Mouse (Mus musculus): ENCODE measurements around the gene Bet1l. TPM values are rescaled to one million over a fixed set of nuclear protein-coding genes. Genes with fewer than 3 reads are reported as not detected.

Gene Bet1l
- polyA plus RNA-seq (2012; rRNA removed): 7.5 and 8.6 TPM in 2 replicates

GRCm38 (mm10) chr7:140857550-140858505 is at the start of gene Bet1l:
TSS of gene Bet1l (minus strand) at chr7:140857577.

GRCm38 (mm10) chr7:140900220-140900619 is 42.8 kb upstream of the Bet1l start, which contains the start of gene Cox8b:
TSS of gene Cox8b (minus strand) at chr7:140900446.

GRCm38 (mm10) chr7:140881696-140882468 is 24.5 kb upstream of the Bet1l start, which contains the start of the genes Psmd13 and Sirt3:
TSS of gene Psmd13 (plus strand) at chr7:140881968.
TSS of gene Sirt3 (minus strand) at chr7:140882309.

GRCm38 (mm10) chr7:140856785-140857549 is 410 bp downstream of the Bet1l start, which contains the start of gene Ric8a:
TSS of gene Ric8a (plus strand) at chr7:140856957.

GRCm38 (mm10) chr7:140855860-140856784 is 1.3 kb downstream of the Bet1l start, which contains the start of gene Gm45785:
TSS of gene Gm45785 (minus strand) at chr7:140856331.

GRCm38 (mm10) chr7:140847755-140848580 is 9.4 kb downstream of the Bet1l start, which contains the start of gene Odf3:
TSS of gene Odf3 (plus strand) at chr7:140847805.

GRCm38 (mm10) chr7:140844905-140845665 is 12.3 kb downstream of the Bet1l start, which contains the start of gene Scgb1c1:
TSS of gene Scgb1c1 (plus strand) at chr7:140845547.

GRCm38 (mm10) chr7:140834968-140835757 is 22.2 kb downstream of the Bet1l start, which contains the start of gene Urah:
TSS of gene Urah (plus strand) at chr7:140835018.

GRCm38 (mm10) chr7:140821653-140822329 is 35.6 kb downstream of the Bet1l start, which contains the start of gene Zfp941:
TSS of gene Zfp941 (minus strand) at chr7:140822178.

Other genes starting within 250 kb of the Bet1l start
- gene Olfr61, start 228.6 kb downstream of the Bet1l start, polyA plus RNA-seq (2012; rRNA removed): not detected in 2 replicates
- gene Olfr53, start 211.1 kb downstream of the Bet1l start, polyA plus RNA-seq (2012; rRNA removed): not detected in 2 replicates
- not detected in 2 replicates for gene Olfr539, start 197.6 kb downstream of the Bet1l start, polyA plus RNA-seq (2012; rRNA removed)
- gene Olfr45, start 175.6 kb downstream of the Bet1l start, polyA plus RNA-seq (2012; rRNA removed): not detected in 2 replicates
- not detected in 2 replicates for gene Olfr541, start 160.3 kb downstream of the Bet1l start, polyA plus RNA-seq (2012; rRNA removed)
- 0.06 and 0.75 TPM in 2 replicates for gene Cyp2e1, start 93.8 kb downstream of the Bet1l start, polyA plus RNA-seq (2012; rRNA removed)
- 0.15 TPM in 1 of 2 replicates, not detected in the other for gene Syce1, start 69.7 kb downstream of the Bet1l start, polyA plus RNA-seq (2012; rRNA removed)
- 0.01 and 0.02 TPM in 2 replicates for gene Zfp941, start 35.4 kb downstream of the Bet1l start, polyA plus RNA-seq (2012; rRNA removed)
- 24.9 and 25.9 TPM in 2 replicates for gene Urah, start 22.6 kb downstream of the Bet1l start, polyA plus RNA-seq (2012; rRNA removed)
- not detected in 2 replicates for gene Scgb1c1, start 12.0 kb downstream of the Bet1l start, polyA plus RNA-seq (2012; rRNA removed)
- gene Odf3, start 9.8 kb downstream of the Bet1l start, polyA plus RNA-seq (2012; rRNA removed): not detected in 2 replicates
- gene Gm45785, start 1.2 kb downstream of the Bet1l start, polyA plus RNA-seq (2012; rRNA removed): not detected in 2 replicates
- gene Ric8a, start 620 bp downstream of the Bet1l start, polyA plus RNA-seq (2012; rRNA removed): 38.8 and 38.9 TPM in 2 replicates
- gene Psmd13, start 24.4 kb upstream of the Bet1l start, polyA plus RNA-seq (2012; rRNA removed): 26.4 and 30.2 TPM in 2 replicates
- gene Sirt3, start 24.7 kb upstream of the Bet1l start, polyA plus RNA-seq (2012; rRNA removed): 12.7 and 14.2 TPM in 2 replicates
- 24.9 and 30.2 TPM in 2 replicates for gene Cox8b, start 42.9 kb upstream of the Bet1l start, polyA plus RNA-seq (2012; rRNA removed)
- gene Nlrp6, start 63.3 kb upstream of the Bet1l start, polyA plus RNA-seq (2012; rRNA removed): 0.08 and 0.19 TPM in 2 replicates
- 13.5 and 15.5 TPM in 2 replicates for gene Pgghg, start 83.8 kb upstream of the Bet1l start, polyA plus RNA-seq (2012; rRNA removed)
- gene Ifitm5, start 92.7 kb upstream of the Bet1l start, polyA plus RNA-seq (2012; rRNA removed): 0.67 and 1.3 TPM in 2 replicates
- not detected in 2 replicates for gene Gm45717, start 98.4 kb upstream of the Bet1l start, polyA plus RNA-seq (2012; rRNA removed)
- 255 and 272 TPM in 2 replicates for gene Ifitm2, start 98.4 kb upstream of the Bet1l start, polyA plus RNA-seq (2012; rRNA removed)
- 46.7 and 48.2 TPM in 2 replicates for gene Ifitm1, start 109.6 kb upstream of the Bet1l start, polyA plus RNA-seq (2012; rRNA removed)
- 83.2 and 93.7 TPM in 2 replicates for gene Ifitm3, start 153.2 kb upstream of the Bet1l start, polyA plus RNA-seq (2012; rRNA removed)
- gene Ifitm6, start 160.3 kb upstream of the Bet1l start, polyA plus RNA-seq (2012; rRNA removed): 0.83 and 1.1 TPM in 2 replicates
- gene Gm17387, start 171.6 kb upstream of the Bet1l start, polyA plus RNA-seq (2012; rRNA removed): not detected in 2 replicates
- 1.2 and 1.6 TPM in 2 replicates for gene B4galnt4, start 203.5 kb upstream of the Bet1l start, polyA plus RNA-seq (2012; rRNA removed)
- 87.1 and 93.8 TPM in 2 replicates for gene Pkp3, start 220.6 kb upstream of the Bet1l start, polyA plus RNA-seq (2012; rRNA removed)
- gene Sigirr, start 243.0 kb upstream of the Bet1l start, polyA plus RNA-seq (2012; rRNA removed): 18.7 and 23.0 TPM in 2 replicates

Data from stomach, adult 2 months (tissue).